Mouse (Mus musculus) erythroblast, adult 5-6 weeks (primary cell): Measurements from ENCODE around the gene Lhfpl5. TPM values are rescaled to one million over a fixed set of nuclear protein-coding genes. Genes with fewer than 3 reads are reported as not detected.
"Not testable (repeated sequence)": the region's sequence is repeated elsewhere in the genome, so short reads cannot be mapped to it uniquely, and the experiment has no call there.

Experiments used
- ATAC-seq: replicated peaks from 2 replicates; pipeline ENCODE4 v1.8.0; 2016; ENCODE audit warnings: moderate number of reproducible peaks, mild to moderate bottlenecking, moderate TSS enrichment, inconsistent platforms; ENCODE audit not compliant: poor library complexity, low FRiP score, severe bottlenecking
- total RNA-seq, 2 experiments: library from RNA; stranded (forward) in 1 of 2; stranded (reverse) in 1 of 2; fragments of 150-400 nt in 1 of 2; fragments of 200-764, 138-1000 nt in 1 of 2; gene quantifications; 2 replicates each; pipeline versions ENCODE4 v1.2.3 to v1.2.4; 2015 to 2017; ENCODE audit warnings: low replicate concordance in 2 of 2

The Lhfpl5 gene
- total RNA-seq (2015; ENCODE audit: low replicate concordance) = not detected in 2 replicates
- total RNA-seq (2017; ENCODE audit: low replicate concordance) = not detected in 2 replicates

GRCm38 (mm10) chr17:28575244-28576125, at the start of gene Lhfpl5:
Gene Lhfpl5, plus strand, starts transcription at chr17:28575641.
- 0 out of 2 replicates have a peak, but pooled peaks have one; percentile 41 for ATAC-seq

- ATAC-seq = 0 out of 2 replicates have a peak, but pooled peaks have one; percentile 19
Observed at GRCm38 (mm10) chr17:28527184-28528042, 48.0 kb upstream of the Lhfpl5 start.

- peak; percentile 68; the same call in 1 of the 2 replicates for ATAC-seq
Observed at GRCm38 (mm10) chr17:28528043-28528351, 47.4 kb upstream of the Lhfpl5 start.

DNA sequence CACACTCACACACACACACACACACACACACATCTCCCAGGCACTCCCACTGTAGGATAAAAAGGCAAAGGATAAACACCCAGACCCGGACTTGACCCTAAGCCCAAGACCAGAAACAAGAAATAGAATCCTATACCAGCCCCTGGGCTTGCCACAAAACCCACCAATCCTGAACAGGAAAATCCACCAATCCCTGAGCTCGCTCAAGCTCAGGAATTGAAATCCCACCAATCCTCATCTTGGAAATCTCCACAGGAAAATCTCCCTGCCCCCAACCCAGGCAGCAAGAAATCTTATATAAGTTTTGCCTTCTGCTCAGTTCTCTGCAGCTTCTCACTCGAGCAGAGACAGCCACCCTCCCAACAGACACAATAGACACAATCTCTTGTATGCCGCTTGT, 46.3 kb upstream of the Lhfpl5 start:
- no peak for ATAC-seq

DNA sequence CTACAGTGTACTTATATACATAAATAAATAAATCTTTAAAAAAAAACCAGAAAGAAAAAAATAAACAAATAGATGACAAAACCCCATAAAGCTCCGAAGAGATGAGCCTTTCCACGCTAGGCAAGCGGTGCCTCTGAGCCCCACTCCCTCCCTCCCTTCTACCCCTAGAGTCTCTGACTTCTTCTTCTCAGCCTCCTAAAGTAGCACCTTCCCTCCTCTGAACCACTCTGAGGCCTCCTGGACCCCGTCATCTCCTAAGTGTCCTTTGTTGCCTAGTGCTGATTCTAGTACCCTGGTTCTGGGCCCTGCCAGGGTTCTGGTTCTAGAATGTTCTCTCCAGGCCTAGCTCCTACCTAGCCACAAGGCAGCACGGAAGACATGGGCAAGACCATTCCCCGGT, 44.9 kb upstream of the Lhfpl5 start, which contains the start of gene Armc12:
TSS of gene Armc12 (plus strand) at position 301 of the 400 bp plus-strand sequence.
- ATAC-seq = no peak

GRCm38 (mm10) chr17:28531946-28532345, 43.5 kb upstream of the Lhfpl5 start:
- ATAC-seq = no peak

DNA sequence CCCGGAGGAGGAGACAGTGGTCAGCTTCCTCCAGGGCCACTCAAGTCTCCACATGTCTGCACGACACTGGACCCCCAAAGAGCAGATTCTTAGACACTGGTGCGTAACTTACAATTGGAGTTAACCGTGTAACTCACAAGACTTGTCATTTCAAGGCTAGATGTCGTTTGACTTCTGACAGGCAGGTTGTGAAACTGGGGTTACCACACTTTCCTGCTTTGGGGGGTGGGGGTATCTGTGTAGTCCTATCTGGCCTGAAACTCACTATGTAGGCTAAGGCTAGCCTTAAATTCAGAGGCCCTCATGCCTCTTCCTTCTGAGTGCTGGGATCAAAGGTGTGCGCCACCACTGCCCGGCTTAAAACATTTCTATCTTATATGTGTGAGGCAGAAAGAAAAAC, 42.9 kb upstream of the Lhfpl5 start:
- no peak for ATAC-seq

DNA sequence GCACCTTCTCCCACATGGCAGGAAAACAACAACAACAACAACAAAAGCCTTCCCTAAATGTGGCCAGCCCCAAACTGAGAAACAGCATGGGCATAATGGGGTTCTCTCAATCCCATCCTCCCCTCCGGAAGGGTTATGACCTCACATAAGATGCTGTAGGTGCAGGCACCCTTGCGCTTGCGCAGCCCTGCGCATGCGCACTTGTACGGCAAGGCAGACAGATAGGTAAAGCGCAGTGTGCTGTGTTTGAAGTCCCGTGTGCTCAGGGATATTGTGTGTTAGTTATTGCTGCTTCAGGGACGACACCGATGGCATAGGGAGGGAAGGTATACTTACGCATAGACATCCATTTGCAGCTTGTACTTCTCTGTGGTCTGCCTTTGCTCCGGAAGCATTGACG, 42.1 kb upstream of the Lhfpl5 start:
- ATAC-seq = no peak

GRCm38 (mm10) chr17:28537881-28538280, 37.6 kb upstream of the Lhfpl5 start:
- no peak for ATAC-seq

DNA sequence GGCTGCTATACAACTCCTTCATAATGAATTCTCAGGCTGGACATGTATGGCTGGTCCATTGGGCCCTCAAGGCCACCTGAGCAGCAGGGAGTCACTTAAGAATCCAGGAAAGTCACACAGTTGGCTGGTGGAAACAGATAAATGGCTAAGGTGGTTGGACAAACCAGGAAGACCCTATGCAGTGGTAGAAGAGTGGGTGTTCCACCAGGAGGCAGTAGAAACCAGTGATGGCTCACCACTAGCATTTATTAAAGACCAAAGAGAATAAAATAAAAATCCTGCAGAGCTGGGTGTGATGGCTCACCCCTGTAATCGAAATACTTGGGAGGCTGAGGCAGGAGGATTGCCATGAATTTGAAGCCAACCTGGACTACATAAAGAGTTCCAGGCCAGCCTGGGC, 28.5 kb upstream of the Lhfpl5 start:
- no peak for ATAC-seq

DNA sequence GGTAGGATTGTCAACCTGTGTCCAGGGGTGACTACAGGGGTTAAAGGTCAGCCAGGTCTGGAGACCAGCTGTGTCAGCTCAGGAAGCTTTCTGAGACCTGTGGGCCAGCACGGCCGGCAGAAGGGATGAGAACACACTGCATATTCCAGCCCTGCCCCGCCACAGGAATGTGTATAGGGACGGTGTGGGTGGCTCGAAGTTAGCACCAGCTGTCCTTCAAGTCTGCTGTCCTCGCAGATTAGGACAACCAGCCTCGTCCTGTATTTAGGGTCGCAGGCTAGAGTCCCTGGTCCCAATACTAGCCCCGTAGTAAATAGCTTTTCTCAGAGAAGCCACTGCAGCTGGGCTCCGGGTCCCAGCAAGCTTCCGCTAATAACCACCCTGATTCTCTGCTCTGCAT, 26.9 kb upstream of the Lhfpl5 start:
- no peak for ATAC-seq

GRCm38 (mm10) chr17:28549111-28549510, 26.3 kb upstream of the Lhfpl5 start, which contains the start of gene Clpsl2:
Gene Clpsl2, plus strand, starts transcription at chr17:28549411.
- no peak for ATAC-seq

- ATAC-seq = no peak
Observed at GRCm38 (mm10) chr17:28553040-28553793, 22.2 kb upstream of the Lhfpl5 start.

DNA sequence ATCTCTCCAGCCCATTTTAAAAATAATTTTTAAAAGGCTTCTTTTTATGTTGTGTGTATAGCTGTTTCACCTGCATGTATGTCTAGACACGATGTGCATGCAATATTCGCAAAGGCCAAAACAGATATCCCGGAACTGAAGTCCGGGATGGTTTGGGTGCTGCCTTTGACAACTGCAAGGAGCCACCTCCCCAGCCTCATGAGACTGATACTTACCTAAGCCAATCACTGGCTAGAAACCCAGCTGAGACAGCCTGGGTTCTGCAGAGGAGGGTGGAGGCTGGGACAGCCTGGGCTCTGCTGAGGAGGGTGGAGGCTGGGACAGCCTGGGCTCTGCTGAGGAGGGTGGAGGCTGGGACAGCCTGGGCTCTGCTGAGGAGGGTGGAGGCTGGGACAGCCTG, 21.4 kb upstream of the Lhfpl5 start:
- ATAC-seq = not testable (repeated sequence)

DNA sequence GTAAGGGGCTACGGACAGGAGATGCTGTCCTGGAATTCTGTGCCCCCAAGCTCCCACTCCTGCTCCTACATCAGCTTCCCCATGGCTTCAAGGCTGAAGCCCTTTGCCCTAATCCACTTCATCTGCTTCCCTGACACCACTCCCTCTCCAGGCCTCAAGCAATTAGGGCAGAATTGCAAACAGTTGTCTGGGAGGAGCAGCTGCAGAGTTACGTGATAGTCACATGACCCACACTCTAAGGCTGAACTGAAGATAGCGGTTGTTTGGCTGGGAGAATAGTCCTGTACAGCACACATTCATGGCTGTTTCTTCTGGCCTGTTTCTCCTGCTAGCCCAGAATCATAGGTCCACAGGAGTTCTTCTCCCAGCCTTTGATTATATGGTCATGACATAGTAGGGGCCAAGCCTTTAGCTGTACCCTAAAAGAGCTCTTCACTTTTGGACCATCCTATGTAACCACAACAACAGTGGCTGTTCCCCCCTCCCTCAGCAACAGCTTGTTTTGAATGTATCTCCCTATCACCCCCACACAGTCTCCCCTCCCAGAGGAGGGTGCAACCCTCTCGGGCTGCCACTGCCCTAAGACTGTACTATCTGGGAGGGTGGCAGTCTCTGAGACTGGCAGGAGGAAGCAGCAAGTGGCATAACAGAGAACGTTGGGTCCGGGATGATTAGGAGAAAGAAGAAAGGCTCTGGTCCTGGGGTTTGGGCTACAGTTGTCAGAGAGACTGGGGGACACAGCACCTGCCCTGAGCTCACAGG, 18.6 kb upstream of the Lhfpl5 start:
- peak; percentile 58 for ATAC-seq

DNA sequence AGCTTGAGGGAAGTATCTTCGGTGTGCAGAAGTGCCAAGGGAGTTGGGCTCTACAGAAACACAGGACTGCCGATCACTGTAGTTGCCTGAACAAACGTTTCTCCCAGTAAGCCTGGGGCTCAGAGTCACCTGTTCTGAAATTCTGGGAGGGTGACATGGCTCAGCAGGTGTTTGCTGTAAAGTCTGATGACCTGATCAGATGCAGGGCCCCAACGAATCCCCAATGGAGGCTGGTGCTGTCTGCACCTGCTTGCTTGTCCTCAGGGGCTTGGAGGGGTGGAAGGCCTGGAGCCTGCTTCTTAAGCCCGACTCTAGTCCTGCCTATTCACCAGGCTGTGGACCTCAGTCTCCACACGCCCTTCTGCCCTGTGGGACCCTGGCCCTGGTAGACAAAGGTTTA, 17.7 kb upstream of the Lhfpl5 start:
- ATAC-seq = no peak

- ATAC-seq = no peak
Observed at GRCm38 (mm10) chr17:28560598-28560997, 14.8 kb upstream of the Lhfpl5 start, which contains the start of gene Clps. Gene Clps, minus strand, starts transcription at chr17:28560766.

DNA sequence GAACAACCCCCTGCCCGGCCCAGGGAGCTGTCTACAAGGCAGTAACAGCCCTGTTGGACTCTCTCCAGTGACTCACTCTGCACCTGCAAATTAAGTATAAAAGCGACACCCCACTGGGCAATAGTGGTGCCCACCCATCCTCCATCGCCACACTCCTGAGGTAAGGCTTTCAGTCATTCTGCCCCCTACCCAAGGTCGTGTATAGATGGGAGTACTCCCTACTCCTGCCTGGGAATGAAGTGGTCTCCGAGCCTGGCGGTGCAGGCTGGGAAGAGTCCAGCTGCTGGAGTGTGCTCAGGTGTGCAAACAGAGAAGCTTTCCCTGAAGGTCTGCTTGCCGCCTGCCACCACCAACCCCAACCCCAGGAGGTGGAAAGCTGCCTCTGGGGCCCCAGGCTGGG, 13.8 kb upstream of the Lhfpl5 start:
- ATAC-seq = no peak

GRCm38 (mm10) chr17:28565181-28565580, 10.3 kb upstream of the Lhfpl5 start:
- no peak for ATAC-seq
